Mouse (Mus musculus) embryonic fibroblast, embryonic 13.5 days (primary cell): ENCODE results near the gene Tmem121b. TPM values are rescaled to one million over a fixed set of nuclear protein-coding genes. Genes with fewer than 3 reads are reported as not detected.

ENCODE experiments used
- H3K27ac ChIP-seq: 2 replicates; pipeline ENCODE4 v1.5.1; 2012; ENCODE audit warnings: low read length, control low read depth, inconsistent platforms; ENCODE audit not compliant: insufficient read depth
- H3K4me1 ChIP-seq: 2 replicates; pipeline ENCODE4 v1.6.1; 2011; ENCODE audit warnings: low read length; ENCODE audit not compliant: control insufficient read depth, insufficient read depth
- H3K4me3 ChIP-seq: 2 replicates; pipeline ENCODE4 v1.5.1; 2011; ENCODE audit warnings: mild to moderate bottlenecking, control low read depth, low read length; ENCODE audit not compliant: insufficient read depth
- CTCF ChIP-seq: IDR thresholded peaks from 2 replicates; pipeline ENCODE4 v1.5.1; 2011; ENCODE audit warnings: mild to moderate bottlenecking, control low read depth, low read length, moderate library complexity, borderline replicate concordance; ENCODE audit not compliant: insufficient read depth
- POLR2A ChIP-seq: IDR thresholded peaks from 2 replicates; pipeline ENCODE4 v1.6.1; 2011; ENCODE audit warnings: low read depth, mild to moderate bottlenecking, control low read depth, low read length, moderate library complexity
- polyA plus RNA-seq: library from polyadenylated mRNA; stranded (reverse); fragments of >200 nt; gene quantifications from 2 replicates; pipeline ENCODE4 v1.2.4, GENCODE M21; 2011; ENCODE audit warnings: low read depth; ENCODE audit not compliant: missing spikeins, insufficient read length

The Tmem121b gene
- polyA plus RNA-seq, 1 experiment: 0.11 TPM

DNA sequence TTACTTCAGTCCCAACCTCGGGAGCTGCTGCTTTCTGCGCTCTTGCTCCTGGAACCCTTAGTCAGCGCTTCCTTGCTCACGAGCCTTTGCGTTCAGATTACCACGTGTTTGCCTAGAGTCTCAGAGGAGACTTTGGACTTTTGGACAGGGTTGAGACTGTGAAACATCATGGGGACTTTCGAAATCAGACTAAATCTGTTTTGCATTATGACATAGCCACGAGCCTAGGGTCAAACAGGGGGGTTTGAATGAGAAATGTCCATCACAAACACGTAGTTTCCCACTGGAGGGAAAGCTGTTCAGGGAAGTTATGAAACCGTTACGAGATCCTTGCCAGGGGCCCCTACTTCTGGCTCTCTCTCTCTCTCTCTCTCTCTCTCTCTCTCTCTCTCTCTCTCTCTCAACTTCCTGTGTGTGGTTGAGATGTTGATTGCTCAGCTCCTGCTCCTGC is 39.0 kb downstream of the Tmem121b start:
- no peak overlapping the region for H3K27ac ChIP-seq
- H3K4me1 ChIP-seq: peaks cover 5% of the 10 kb centered on the region; the same call in 1 of the 2 replicates
- H3K4me3 ChIP-seq: no peak overlapping the region
- TF ChIP-seq CTCF: no peak
- no peak for TF ChIP-seq POLR2A

DNA sequence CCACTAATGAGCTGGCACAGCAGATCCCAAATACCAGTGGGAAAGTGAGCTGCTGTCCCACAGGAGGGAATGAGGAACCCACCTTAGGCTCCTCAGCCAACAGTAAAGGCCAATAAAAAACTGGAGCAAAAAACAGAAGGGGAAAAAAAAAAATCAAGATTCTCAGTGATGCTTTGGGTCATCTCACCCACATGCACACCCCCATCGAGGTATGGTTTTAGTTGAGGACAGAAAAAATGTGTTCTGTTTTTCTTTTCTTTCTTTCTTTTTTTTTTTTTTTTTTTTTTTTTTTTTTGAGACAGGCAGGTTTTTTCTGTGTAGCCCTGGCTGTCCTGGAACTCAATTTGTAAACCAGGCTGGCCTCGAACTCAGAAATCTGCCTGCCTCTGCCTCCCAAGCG is 40.1 kb downstream of the Tmem121b start:
- Histone ChIP-seq H3K4me3 (no peak overlapping the region), H3K27ac (no peak overlapping the region), H3K4me1 (peaks cover 5% of the 10 kb centered on the region; the same call in 1 of the 2 replicates)
- TF ChIP-seq POLR2A: no peak
- TF ChIP-seq CTCF: no peak

DNA sequence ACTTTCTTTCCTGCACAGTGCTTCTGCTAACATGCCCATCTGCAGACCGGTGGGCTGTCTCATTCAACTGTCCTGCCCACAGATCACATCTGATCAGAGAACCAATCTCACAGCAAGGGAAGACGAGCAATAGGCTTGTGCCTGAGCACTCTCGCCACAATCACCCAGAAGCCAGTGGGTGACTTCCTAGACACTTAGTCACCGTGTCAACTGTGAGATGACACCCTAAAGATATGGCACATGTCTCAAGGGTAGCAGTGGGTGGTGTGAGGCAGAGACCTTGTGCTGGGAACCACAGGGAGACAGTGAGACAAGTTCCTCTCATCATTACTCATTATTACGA is 40.5 kb downstream of the Tmem121b start:
- TF ChIP-seq POLR2A (no peak), CTCF (no peak)
- H3K27ac ChIP-seq: no peak overlapping the region
- H3K4me3 ChIP-seq: no peak overlapping the region
- peaks cover 5% of the 10 kb centered on the region; the same call in 1 of the 2 replicates for H3K4me1 ChIP-seq

DNA sequence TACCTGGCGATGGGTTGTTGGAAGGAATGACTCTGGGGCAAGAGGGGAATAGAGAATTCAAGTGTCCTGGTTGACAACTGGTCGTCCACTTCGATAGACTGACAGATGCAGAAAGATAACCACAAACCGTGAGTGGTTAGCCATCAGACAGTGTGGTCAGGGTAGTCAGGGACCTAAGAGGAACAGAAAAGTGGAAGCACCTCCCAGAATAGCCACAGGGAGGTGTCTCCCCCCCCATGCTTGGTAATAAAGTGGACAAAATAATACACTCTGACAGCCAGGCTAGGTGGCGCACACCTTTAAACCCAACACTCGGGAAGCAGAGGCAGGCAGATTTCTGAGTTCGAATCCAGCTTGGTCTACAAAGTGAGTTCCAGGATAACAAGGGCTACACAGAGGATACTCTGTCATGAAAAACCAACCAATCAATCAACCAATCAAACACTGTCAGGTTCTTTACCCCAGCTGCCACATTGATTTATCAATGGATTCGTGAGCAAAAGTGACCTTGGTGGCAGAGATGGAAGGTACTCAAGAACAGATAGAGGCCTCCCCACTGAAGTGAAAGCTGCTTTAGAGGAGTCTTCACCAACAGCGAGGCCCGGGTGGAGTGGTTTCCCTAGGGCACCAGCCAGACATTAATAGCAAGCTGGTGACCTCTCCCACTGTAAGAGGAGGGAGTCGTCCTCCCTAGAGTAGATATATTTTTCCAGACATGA is 41.1 kb downstream of the Tmem121b start:
- no peak for TF ChIP-seq POLR2A
- no peak for TF ChIP-seq CTCF
- Histone ChIP-seq H3K4me1 (peaks cover 5% of the 10 kb centered on the region; the same call in 1 of the 2 replicates), H3K27ac (no peak overlapping the region), H3K4me3 (no peak overlapping the region)

DNA sequence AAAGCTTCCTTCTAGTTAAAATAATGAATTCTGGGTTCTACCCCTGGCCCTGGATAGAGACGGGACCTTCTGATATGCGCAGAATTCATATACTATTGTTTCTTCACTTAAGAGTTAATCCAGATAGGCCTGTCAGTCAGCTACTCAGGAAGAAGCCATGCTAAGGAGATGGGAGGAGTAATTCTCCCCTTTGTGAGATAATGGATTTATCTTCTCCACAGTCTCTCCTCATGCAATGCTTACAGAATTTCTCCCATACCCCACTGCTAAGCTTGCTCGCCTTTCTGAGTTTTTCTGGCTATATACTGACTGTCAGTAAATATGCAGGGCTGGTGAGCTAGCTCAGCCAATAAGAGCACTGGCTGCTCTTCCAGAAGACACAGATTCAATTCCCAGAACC is 43.4 kb downstream of the Tmem121b start:
- Histone ChIP-seq H3K4me3 (no peak overlapping the region), H3K27ac (no peak overlapping the region), H3K4me1 (peaks cover 5% of the 10 kb centered on the region; the same call in 1 of the 2 replicates)
- TF ChIP-seq CTCF: no peak
- TF ChIP-seq POLR2A: no peak

GRCm38 (mm10) chr6:120443363-120444355 is 49.9 kb downstream of the Tmem121b start:
- peak overlapping the region; percentile 24; the same call in 1 of the 2 replicates for H3K27ac ChIP-seq
- no peak for TF ChIP-seq POLR2A
- no peak for TF ChIP-seq CTCF

GRCm38 (mm10) chr6:120442171-120442749 is 51.3 kb downstream of the Tmem121b start:
- TF ChIP-seq CTCF (no peak), POLR2A (no peak)
- Histone ChIP-seq H3K4me1 (no peaks in the 10 kb centered on the region; the same call in 1 of the 2 replicates), H3K4me3 (no peak overlapping the region), H3K27ac (no peak overlapping the region)

More at GRCm38 (mm10) chr6:120443363-120444355, 49.9 kb downstream of the Tmem121b start:
- no peaks in the 10 kb centered on the region; the same call in 1 of the 2 replicates for H3K4me1 ChIP-seq
- no peak overlapping the region for H3K4me3 ChIP-seq

Other genes starting within 250 kb of the Tmem121b start
- not detected in 2 replicates for gene D330020A13Rik, start 199.4 kb downstream of the Tmem121b start, polyA plus RNA-seq
- gene B4galnt3, start 199.2 kb downstream of the Tmem121b start, polyA plus RNA-seq: not detected in 2 replicates
- gene Kdm5a, start 129.7 kb downstream of the Tmem121b start, polyA plus RNA-seq: 45.3 and 51.6 TPM in 2 replicates
- gene Ccdc77, start 129.4 kb downstream of the Tmem121b start, polyA plus RNA-seq: 9.2 and 10.0 TPM in 2 replicates
- 11.7 and 13.3 TPM in 2 replicates for gene Il17ra, start 30.6 kb downstream of the Tmem121b start, polyA plus RNA-seq
- gene Hdhd5, start 37.5 kb upstream of the Tmem121b start, polyA plus RNA-seq: 8.5 and 10.9 TPM in 2 replicates
- not detected in 2 replicates for gene Cecr2, start 172.6 kb upstream of the Tmem121b start, polyA plus RNA-seq